Mouse (Mus musculus) macrophage (primary cell): ENCODE results near the gene Btbd11. TPM values are rescaled to one million over a fixed set of nuclear protein-coding genes. Genes with fewer than 3 reads are reported as not detected.

Experiments used
- H3K27ac ChIP-seq: fragments of 350-480 bp; formaldehyde crosslinking; 2 replicates; pipeline ENCODE4 v1.9.0; 2021
- H3K36me3 ChIP-seq: fragments of 350-480 bp; formaldehyde crosslinking; 2 replicates; pipeline ENCODE4 v1.9.0; 2021; ENCODE audit errors: inconsistent target
- H3K4me3 ChIP-seq: fragments of 350-480 bp; formaldehyde crosslinking; 2 replicates; pipeline ENCODE4 v1.9.0; 2021; ENCODE audit errors: inconsistent target
- H3K79me2 ChIP-seq: fragments of 350-480 bp; formaldehyde crosslinking; 2 replicates; pipeline ENCODE4 v1.9.0; 2021; ENCODE audit errors: inconsistent target
- WGBS: methylation state at CpG from one replicate; pipeline ENCODE4 v1.1.7; 2026; ENCODE audit warnings: inconsistent platforms; ENCODE audit not compliant: missing documents; 5-methylcytosine and 5-hydroxymethylcytosine counted together
- polyA plus RNA-seq: library from polyadenylated mRNA; stranded (reverse); fragments of 250-400 nt; gene quantifications from 3 replicates; pipeline ENCODE4 v1.2.4, GENCODE M21; 2018; ENCODE audit warnings: inconsistent platforms

The Btbd11 gene
- polyA plus RNA-seq, 1 experiment from 2014 or later, result 0.10 TPM

DNA sequence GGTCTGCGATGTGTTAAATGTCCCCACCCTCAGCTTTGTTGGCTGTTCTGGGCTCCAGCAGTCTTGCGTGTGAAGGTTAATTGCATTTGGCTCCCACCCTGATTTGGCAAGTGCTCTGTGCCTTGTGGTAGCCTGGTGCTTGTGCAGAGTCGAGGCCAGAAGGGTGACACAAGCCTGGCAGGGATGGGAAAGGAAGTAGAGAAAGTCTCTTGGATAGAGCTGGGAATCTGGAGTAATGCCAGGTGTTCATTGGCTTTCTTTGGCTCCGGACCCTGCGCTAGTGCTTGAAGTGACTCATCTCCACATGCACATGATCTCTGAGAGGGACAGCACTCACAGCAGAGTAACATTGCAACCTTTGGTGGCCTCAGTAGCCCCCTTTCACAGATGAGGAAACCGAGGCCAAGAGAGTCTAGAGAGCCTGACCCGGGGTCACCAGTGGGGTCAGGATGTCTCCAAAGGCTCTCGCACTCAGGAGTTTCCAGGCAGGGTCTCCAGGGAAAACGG is 211.5 kb downstream of the Btbd11 start:
- Histone ChIP-seq H3K27ac (no peak overlapping the region), H3K36me3 (no peaks in the 10 kb centered on the region), H3K4me3 (no peak overlapping the region), H3K79me2 (no peaks in the 10 kb centered on the region)
- 60% methylated on average over 9 of the region's 9 CpGs for WGBS

DNA sequence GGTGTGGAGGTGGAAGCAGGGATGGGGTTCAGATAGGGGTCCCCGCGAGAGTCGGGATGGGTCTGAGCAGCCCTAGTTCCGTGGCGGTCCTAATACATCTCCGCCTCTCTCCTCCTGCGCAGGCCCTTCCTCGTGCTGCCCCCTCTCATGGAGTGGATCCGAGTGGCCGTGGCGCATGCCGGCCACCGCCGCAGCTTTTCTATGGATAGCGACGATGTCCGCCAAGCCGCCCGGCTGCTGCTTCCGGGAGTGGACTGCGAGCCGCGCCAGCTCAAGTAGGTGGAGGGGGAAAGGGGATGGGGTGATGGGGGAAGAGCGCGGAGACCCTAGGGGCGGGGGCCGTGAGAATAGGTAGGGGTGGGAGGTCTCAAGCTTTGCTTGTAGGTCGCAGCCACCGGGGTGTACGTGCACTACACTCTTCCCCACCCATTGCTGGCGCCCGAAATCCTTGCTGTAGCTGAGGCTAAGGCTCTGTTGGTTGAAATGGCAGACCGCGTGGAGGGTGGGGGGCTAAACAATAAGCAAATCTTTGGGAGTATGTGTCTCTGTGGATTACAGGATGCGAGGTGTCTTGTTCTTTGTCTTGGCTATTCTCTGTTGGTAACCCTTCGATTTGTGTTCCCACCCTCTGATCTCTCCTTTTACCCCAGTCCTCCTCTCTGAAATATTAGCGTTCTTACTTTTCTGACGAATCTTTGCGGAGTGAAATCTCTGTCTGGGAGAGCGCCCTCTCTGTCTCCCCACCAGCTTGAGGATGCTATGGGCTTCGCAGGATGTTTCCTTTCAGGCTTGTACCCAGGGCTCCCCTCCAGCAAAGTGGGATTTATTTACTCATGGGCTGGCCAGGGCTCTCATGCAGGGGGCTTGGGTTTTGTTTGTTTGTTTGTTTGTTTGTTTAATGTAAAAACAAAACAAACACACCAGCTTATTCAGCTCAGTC is 212.3 kb downstream of the Btbd11 start:
- Histone ChIP-seq H3K27ac (no peak overlapping the region), H3K79me2 (no peaks in the 10 kb centered on the region), H3K4me3 (no peak overlapping the region), H3K36me3 (no peaks in the 10 kb centered on the region)
- WGBS, result 7% methylated on average over 41 of the region's 41 CpGs

DNA sequence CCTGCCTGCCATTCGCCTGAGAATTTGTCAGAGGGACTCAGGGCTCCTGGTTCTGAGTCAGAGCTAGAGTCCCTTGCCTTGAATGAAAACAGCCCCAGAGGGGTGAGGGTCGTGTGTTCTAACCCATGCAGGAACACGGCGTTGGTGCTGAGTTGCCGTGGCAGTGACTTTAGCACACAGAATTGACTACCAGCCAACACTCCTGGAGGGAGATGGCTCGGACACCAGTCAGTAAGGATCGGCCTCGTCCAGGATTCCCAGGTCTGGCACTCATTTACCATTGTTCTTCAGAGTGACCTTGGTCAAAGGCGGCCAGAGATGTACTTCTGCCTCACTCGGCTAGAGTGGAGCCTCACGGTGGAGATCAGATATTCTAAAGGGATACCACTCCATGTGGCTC is 215.9 kb downstream of the Btbd11 start:
- Histone ChIP-seq H3K4me3 (no peak overlapping the region), H3K79me2 (no peaks in the 10 kb centered on the region), H3K27ac (no peak overlapping the region), H3K36me3 (no peaks in the 10 kb centered on the region)
- 89% methylated on average over 11 of the region's 11 CpGs for WGBS

DNA sequence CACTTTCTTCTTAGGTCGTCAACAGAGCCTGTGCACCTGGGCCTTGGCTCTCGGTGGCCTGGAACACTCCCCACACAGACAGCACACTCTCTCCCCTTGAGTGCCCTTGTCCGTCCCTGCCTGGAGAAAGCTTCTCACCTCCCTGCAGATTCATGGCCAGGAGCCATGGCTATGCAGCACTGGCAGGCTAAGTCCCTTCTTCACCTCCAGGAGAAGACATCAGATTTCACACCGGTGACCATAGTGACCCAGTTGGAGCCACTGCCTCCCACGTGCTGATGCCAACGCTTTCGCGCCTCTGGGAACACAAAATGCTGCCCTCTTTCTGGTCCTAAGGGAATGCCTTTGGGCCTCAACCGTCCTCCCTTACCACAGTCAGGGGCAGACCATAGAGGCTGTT is 217.9 kb downstream of the Btbd11 start:
- Histone ChIP-seq H3K79me2 (no peaks in the 10 kb centered on the region), H3K27ac (no peak overlapping the region), H3K4me3 (no peak overlapping the region), H3K36me3 (no peaks in the 10 kb centered on the region)
- 91% methylated on average over 9 of the region's 9 CpGs for WGBS

DNA sequence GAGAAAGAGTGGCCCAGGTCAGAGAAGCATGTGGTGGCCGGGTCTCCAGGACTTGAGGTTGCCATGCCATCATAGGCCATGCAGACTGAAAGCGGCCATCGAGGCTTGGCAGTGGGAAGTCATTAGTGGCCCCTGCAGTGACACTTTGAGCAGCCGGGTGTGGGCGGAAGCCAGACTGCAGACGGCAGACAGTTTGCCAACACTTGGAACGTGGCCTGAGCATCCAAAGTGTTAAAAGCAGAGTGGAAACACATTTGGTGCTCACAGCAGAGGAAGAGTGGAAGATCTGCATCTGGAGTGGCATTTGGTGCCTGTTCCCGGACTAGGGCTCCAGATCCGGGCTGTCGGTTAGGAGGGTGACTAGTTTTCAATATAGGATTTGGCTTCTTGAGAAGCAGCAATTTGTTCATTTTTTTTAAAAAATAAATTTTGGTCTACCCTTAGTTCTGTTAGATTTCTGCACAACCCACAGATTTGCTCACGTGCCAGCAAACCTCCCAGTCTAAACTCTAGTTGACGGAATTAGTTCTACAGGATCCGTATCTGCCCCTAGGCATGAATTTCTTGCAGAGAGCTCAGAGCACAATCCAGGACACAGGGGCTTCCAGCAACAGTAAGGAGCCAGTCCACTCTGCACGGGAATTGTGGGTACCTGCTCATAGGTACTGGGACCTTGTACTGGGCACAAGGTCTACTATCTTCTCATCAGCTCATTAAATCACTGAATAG is 222.1 kb downstream of the Btbd11 start:
- Histone ChIP-seq H3K36me3 (no peaks in the 10 kb centered on the region), H3K4me3 (no peak overlapping the region), H3K79me2 (no peaks in the 10 kb centered on the region), H3K27ac (no peak overlapping the region)
- WGBS, result 91% methylated on average over 11 of the region's 14 CpGs

DNA sequence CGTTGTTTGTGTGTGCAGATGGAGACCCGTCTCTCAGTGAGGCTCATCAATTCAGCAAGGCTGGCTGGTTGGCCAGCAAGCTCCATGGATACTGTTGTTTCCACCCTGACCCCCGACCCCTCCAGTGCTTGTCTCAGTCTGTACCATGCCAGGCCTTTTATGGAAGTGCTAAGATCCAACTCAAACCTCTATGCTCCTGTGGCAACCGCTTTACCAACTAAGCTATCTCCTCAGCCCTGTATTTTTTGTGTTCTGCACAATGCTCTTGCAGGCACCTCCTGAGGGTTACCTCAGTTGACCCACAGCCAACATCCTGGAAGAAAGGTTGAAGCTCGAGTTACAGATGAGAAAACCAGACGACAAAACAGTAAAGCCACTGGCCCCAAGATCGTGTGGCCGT is 230.5 kb downstream of the Btbd11 start:
- no peak overlapping the region for H3K27ac ChIP-seq
- no peak overlapping the region for H3K4me3 ChIP-seq
- H3K36me3 ChIP-seq, result no peaks in the 10 kb centered on the region
- no peaks in the 10 kb centered on the region for H3K79me2 ChIP-seq
- 79% methylated on average over 8 of the region's 8 CpGs for WGBS

DNA sequence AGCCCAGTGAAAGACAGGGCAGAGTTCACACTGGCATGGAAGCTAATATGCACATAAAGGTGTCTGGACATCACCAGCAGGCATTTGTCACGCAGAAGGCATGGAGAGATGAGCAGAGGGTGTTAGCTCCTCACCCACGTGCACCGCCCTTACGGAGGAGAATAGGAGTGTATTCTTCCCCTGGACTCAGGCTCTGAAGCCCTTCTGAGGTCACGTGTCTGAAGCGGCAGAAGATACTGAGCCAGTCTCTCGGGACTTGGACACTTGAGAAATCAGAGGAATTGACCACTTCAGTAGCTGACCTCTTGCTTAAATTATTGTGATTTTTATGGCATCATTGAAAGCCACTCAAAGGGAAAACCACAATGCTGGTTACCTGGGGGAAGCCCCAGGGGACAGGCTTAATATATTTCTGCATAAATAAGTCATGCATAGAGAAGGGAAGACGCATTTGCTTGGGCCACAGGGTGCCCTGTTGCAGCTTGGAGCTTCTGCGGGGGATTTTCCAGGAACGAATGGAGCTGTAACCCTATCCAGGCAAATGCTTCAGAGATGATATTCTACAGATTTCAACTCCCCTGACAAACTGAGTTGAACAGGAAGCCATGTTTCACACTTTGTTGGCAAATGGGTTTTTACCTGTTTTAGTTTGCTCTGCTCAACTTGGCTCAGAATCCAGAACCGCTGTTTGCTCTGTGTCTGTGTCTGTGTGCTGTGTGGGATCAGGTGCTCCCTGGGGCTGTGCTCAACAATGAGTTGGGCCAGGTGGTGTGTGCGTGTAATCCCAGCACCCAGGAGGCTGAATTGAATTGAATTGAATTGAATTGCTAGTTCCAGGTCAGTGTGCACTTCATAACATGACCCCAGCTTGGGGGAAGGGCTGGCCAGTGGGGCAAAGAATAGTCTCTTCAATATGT is 231.1 kb downstream of the Btbd11 start:
- H3K27ac ChIP-seq, result no peak overlapping the region
- no peaks in the 10 kb centered on the region for H3K79me2 ChIP-seq
- H3K36me3 ChIP-seq, result no peaks in the 10 kb centered on the region
- WGBS, result 93% methylated on average over 12 of the region's 12 CpGs
- no peak overlapping the region for H3K4me3 ChIP-seq

DNA sequence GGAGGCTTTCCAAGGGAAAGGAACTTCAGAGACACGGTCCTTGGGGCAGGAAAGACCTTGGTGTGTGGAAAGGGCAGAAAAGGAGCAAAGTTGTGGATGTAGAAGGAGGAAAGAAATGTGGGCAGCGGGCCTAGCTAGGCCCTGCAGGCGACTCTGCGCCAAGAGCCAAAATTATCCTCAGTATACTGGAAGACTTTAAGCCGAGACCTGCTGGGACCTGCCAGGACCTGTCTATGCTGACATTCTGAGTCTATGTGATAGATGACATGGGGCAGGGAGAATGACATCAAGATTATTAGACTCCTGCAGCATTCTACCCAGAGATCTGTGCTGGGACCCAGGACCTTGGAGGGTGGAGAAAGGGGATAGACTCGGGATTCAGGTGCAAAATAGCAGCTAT is 234.5 kb downstream of the Btbd11 start:
- no peak overlapping the region for H3K27ac ChIP-seq
- H3K4me3 ChIP-seq, result no peak overlapping the region
- H3K36me3 ChIP-seq, result no peaks in the 10 kb centered on the region
- 85% methylated on average over 6 of the region's 6 CpGs for WGBS
- no peaks in the 10 kb centered on the region for H3K79me2 ChIP-seq

DNA sequence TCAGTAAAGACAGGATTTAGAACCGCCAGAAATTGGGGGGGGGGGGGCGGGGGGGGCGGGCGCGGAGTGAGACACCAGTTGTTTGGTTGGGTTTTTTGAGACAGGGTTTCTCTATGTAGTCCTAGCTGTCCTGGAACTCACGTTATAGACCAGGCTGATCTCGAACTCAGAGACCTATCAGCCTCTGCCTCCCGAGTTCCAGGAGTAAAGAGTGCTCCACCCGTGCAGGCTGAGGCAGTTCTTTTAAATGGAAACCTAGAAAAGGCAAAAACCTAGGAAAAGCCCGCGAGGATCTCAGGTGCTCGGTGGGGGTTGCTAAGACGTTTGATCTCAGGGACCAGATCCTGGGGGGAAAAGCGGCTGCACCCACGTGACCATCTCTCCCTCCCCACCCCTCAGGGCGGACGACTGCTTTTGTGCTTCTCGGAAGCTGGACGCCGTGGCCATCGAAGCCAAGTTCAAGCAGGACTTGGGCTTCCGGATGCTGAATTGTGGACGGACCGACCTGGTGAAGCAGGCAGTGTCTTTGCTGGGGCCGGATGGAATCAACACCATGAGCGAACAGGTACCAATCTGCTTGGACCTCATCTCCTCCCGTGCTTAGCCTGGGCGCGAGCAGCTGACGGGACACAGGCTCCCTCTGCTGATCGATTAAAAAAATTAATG is 238.0 kb downstream of the Btbd11 start:
- WGBS, result 6% methylated on average over 30 of the region's 31 CpGs

DNA sequence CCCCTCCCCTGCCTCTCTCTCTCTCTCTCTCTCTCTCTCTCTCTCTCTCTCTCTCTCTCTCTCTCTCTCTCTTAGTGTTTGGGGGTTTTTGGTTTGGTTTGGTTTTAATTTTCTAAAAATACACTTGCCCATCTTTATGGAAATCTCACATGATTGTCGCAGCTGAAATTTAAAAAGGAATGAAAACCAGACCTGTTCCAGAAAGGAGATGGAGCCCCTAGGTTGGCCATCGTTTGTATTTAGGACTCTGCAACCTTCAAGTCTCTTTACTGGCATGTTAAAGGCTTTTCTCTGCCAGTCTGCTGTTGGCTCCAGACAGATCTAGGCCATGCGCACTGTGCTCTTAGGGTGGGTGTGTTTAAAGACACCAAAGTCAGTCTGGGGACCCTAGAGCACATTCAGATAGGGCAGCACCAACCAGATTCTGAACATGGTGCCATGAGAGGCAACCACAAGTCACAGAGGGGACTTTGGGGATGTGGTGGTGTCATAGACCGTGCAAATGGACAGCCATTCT is 238.6 kb downstream of the Btbd11 start:
- no peaks in the 10 kb centered on the region for H3K79me2 ChIP-seq
- H3K36me3 ChIP-seq, result no peaks in the 10 kb centered on the region
- 57% methylated on average over 4 of the region's 4 CpGs for WGBS
- H3K4me3 ChIP-seq, result no peak overlapping the region
- no peak overlapping the region for H3K27ac ChIP-seq

More for the DNA sequence above, 238.0 kb downstream of the Btbd11 start:
- Histone ChIP-seq H3K4me3 (no peak overlapping the region), H3K36me3 (no peaks in the 10 kb centered on the region), H3K79me2 (no peaks in the 10 kb centered on the region), H3K27ac (no peak overlapping the region)

DNA sequence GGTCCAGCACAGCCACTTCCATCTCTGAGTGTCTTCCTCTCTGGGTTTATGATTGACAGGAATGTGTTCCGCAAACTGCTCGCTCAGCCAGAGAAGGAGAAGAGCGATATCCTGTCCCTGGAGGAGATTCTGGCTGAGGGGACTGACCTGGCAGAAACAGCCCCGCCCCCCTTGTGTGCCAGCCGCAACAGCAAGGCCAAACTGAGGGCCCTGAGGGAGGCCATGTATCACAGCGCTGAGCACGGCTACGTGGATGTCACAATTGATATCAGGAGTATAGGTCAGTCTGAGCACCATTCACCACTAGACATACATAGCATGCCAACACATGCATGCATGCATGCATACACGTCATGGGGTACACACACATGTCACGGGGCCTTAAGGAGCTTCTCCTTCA is 245.4 kb downstream of the Btbd11 start:
- Histone ChIP-seq H3K27ac (no peak overlapping the region), H3K79me2 (no peaks in the 10 kb centered on the region), H3K4me3 (no peak overlapping the region), H3K36me3 (no peaks in the 10 kb centered on the region)
- 87% methylated on average over 10 of the region's 10 CpGs for WGBS

DNA sequence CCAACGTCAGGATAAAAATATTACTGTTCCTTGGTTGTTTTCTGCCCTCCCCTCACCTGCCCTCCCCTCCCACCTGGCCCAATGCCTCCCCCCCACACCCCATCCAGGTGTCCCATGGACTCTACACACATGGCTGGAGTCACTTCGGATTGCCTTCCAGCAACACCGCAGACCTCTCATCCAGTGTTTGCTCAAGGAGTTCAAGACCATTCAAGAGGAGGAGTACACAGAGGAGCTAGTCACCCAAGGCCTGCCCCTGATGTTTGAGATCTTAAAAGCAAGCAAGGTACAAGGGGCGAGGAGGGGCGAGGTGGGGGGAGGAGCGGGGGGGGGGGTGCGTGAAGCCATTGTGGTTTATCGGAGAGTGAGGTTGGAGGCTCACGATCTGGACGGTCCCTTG is 247.0 kb downstream of the Btbd11 start:
- Histone ChIP-seq H3K4me3 (no peak overlapping the region), H3K27ac (no peak overlapping the region), H3K79me2 (no peaks in the 10 kb centered on the region), H3K36me3 (no peaks in the 10 kb centered on the region)
- 98% methylated on average over 5 of the region's 10 CpGs for WGBS

DNA sequence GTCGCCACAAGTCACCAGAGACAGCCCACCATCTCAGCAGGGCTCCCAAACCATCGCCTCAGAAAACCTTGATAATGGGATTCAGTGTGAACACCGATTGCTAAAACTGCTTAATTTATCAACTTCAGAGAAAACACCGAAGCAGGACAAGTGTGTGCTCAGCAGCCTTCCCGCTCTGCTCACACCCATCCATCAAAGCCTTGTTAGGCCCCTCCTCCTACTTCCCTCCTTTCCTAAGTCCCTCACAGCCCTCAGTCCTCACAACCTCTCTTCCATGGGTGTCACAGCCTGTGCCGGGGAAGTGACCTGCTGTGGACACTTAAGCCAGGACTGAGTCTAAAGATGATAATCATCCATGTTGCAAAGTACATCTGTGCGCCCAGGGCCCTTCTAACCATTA is 251.0 kb downstream of the Btbd11 start:
- Histone ChIP-seq H3K4me3 (no peak overlapping the region), H3K79me2 (no peaks in the 10 kb centered on the region), H3K27ac (no peak overlapping the region), H3K36me3 (no peaks in the 10 kb centered on the region)
- 58% methylated on average over 7 of the region's 7 CpGs for WGBS

DNA sequence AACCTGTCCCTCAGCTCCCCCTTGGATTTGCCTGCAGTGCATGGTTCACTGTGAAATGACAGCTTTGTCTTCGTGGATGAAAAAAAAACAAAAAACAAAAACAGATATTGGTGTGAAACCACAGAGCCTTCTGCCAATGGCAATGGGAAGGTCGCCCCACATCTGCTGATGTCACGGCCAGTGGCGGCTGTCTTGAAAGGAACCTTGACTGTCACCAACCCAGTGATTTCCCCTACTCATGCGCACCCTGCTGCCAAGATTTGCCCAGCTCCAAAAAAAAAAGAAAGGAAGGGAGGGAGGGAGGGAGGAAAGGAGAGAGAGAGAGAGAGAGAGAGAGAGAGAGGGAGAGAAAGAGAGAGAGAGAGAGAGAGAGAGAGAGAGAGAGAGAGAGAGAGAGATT is 251.5 kb downstream of the Btbd11 start:
- no peak overlapping the region for H3K4me3 ChIP-seq
- H3K27ac ChIP-seq, result no peak overlapping the region
- H3K79me2 ChIP-seq, result no peaks in the 10 kb centered on the region
- 57% methylated on average over 4 of the region's 5 CpGs for WGBS
- H3K36me3 ChIP-seq, result no peaks in the 10 kb centered on the region
